Mouse (Mus musculus): ENCODE measurements around the gene Neurl2.
A peak's percentile ranks its signal among the peaks of the same experiment; 100 is the strongest.
"Not testable (repeated sequence)": the region's sequence is repeated elsewhere in the genome, so short reads cannot be mapped to it uniquely, and the experiment has no call there.

The Neurl2 gene

GRCm38 (mm10) chr2:164857842-164858553 lies 24.7 kb upstream of the Neurl2 start:
- DNase-seq (ENCODE audit: low read depth, low spot score): no peak

GRCm38 (mm10) chr2:164857101-164857821 lies 24.0 kb upstream of the Neurl2 start, which contains the start of gene Pltp:
Pltp (minus strand) TSS chr2:164857711.
- no peak for DNase-seq (ENCODE audit: low read depth, low spot score)

- DNase-seq (ENCODE audit: low read depth, low spot score): no peak
Observed at GRCm38 (mm10) chr2:164856309-164857100, 23.2 kb upstream of the Neurl2 start.

GRCm38 (mm10) chr2:164855572-164855971 lies 22.3 kb upstream of the Neurl2 start:
- not testable (repeated sequence) for DNase-seq (ENCODE audit: low read depth, low spot score)

GRCm38 (mm10) chr2:164850061-164850460 lies 16.8 kb upstream of the Neurl2 start:
- DNase-seq (ENCODE audit: low read depth, low spot score): no peak

- no peak for DNase-seq (ENCODE audit: low read depth, low spot score)
Observed at GRCm38 (mm10) chr2:164845782-164846181, 12.5 kb upstream of the Neurl2 start.

- DNase-seq (ENCODE audit: low read depth, low spot score): no peak
Observed at GRCm38 (mm10) chr2:164835164-164835563, 1.9 kb upstream of the Neurl2 start.

- DNase-seq (ENCODE audit: low read depth, low spot score): no peak
Observed at GRCm38 (mm10) chr2:164834531-164834930, 1.3 kb upstream of the Neurl2 start.

GRCm38 (mm10) chr2:164832748-164833301 lies 431 bp downstream of the Neurl2 start, which contains the start of gene Ctsa:
Ctsa (plus strand) TSS chr2:164832873.
- no peak for DNase-seq (ENCODE audit: low read depth, low spot score)

GRCm38 (mm10) chr2:164832032-164832747 lies 1.1 kb downstream of the Neurl2 start:
- no peak for DNase-seq (ENCODE audit: low read depth, low spot score)

- no peak for DNase-seq (ENCODE audit: low read depth, low spot score)
Observed at GRCm38 (mm10) chr2:164831029-164831428, 2.2 kb downstream of the Neurl2 start.

GRCm38 (mm10) chr2:164829090-164829489 lies 4.2 kb downstream of the Neurl2 start:
- DNase-seq (ENCODE audit: low read depth, low spot score): no peak

GRCm38 (mm10) chr2:164828437-164828836 lies 4.8 kb downstream of the Neurl2 start, which contains the start of gene Spata25:
Spata25 (minus strand) TSS chr2:164828537.
- DNase-seq (ENCODE audit: low read depth, low spot score): no peak

- no peak for DNase-seq (ENCODE audit: low read depth, low spot score)
Observed at GRCm38 (mm10) chr2:164827146-164827850, 6.0 kb downstream of the Neurl2 start.

- DNase-seq (ENCODE audit: low read depth, low spot score): no peak
Observed at GRCm38 (mm10) chr2:164825521-164825920, 7.7 kb downstream of the Neurl2 start.

- DNase-seq (ENCODE audit: low read depth, low spot score): no peak
Observed at GRCm38 (mm10) chr2:164823969-164824368, 9.3 kb downstream of the Neurl2 start.

- DNase-seq (ENCODE audit: low read depth, low spot score): no peak
Observed at GRCm38 (mm10) chr2:164823181-164823585, 10.1 kb downstream of the Neurl2 start.

- peak; percentile 98 for DNase-seq (ENCODE audit: low read depth, low spot score)
Observed at GRCm38 (mm10) chr2:164822636-164823165, 10.6 kb downstream of the Neurl2 start, which contains the start of gene Zswim1. Zswim1 (plus strand) TSS chr2:164822686.

GRCm38 (mm10) chr2:164821060-164821459 lies 12.2 kb downstream of the Neurl2 start:
- DNase-seq (ENCODE audit: low read depth, low spot score): no peak

- no peak for DNase-seq (ENCODE audit: low read depth, low spot score)
Observed at GRCm38 (mm10) chr2:164817703-164818102, 15.6 kb downstream of the Neurl2 start.

Data from c-Kit-negative CD71-positive TER-119-positive erythroid progenitor cells, embryonic 14.5 days (primary cell).